Mouse (Mus musculus) adrenal gland, postnatal 36 days (tissue): Measurements from ENCODE around the gene Agxt. TPM values are rescaled to one million over a fixed set of nuclear protein-coding genes. Genes with fewer than 3 reads are reported as not detected.

Experiments used
- total RNA-seq, 2 experiments: library from RNA; stranded (reverse); gene quantifications; 2 replicates each; pipeline ENCODE4 v1.2.3; 2021

Gene Agxt
- total RNA-seq, 2 experiments from 2014 or later = not detected

Other genes with a start within 250 kb of the Agxt start
- 1 to 10 TPM in 1 of 2 experiments, under 1 TPM in 1; 0.93 to 1.0 TPM for gene Ankmy1, start 232.3 kb upstream of the Agxt start, total RNA-seq
- 10 to 100 TPM; 12.0 to 13.7 TPM for gene Dusp28, start 228.3 kb upstream of the Agxt start, total RNA-seq
- 10 to 100 TPM; 66.5 to 79.4 TPM for gene Rnpepl1, start 224.5 kb upstream of the Agxt start, total RNA-seq
- gene Capn10, start 200.9 kb upstream of the Agxt start, total RNA-seq = 10 to 100 TPM; 16.0 to 16.7 TPM
- 1 to 10 TPM in 1 of 2 experiments, under 1 TPM in 1; 0.53 to 1.9 TPM for gene Gpr35, start 184.4 kb upstream of the Agxt start, total RNA-seq
- gene Aqp12, start 128.9 kb upstream of the Agxt start, total RNA-seq = not detected
- 10 to 100 TPM; 20.7 to 27.9 TPM for gene Kif1a, start 33.3 kb upstream of the Agxt start, total RNA-seq
- not detected for gene 2310007B03Rik, start 25.7 kb downstream of the Agxt start, total RNA-seq
- under 1 TPM in 1 of 2 experiments, not detected in 1; 0.03 TPM for gene Crocc2, start 33.5 kb downstream of the Agxt start, total RNA-seq
- 10 to 100 TPM; 15.5 to 18.3 TPM for gene Sned1, start 100.6 kb downstream of the Agxt start, total RNA-seq
- 10 to 100 TPM; 23.0 to 24.9 TPM for gene Mterf4, start 170.7 kb downstream of the Agxt start, total RNA-seq
- 10 to 100 TPM; 31.8 to 32.5 TPM for gene Ppp1r7, start 207.6 kb downstream of the Agxt start, total RNA-seq
- 1 to 10 TPM; 3.3 to 3.7 TPM for gene Pask, start 208.2 kb downstream of the Agxt start, total RNA-seq
- gene Ano7, start 238.7 kb downstream of the Agxt start, total RNA-seq = not detected